Mouse (Mus musculus) gastrocnemius, postnatal 25 days (tissue): ENCODE measurements at regions not wholly inside any gene's neighbourhood (a gene's known extent, or its start where the extent isn't known, plus 50 kb on each side); places are given as distances from the start of the nearest gene placed in this dataset.

Experiments used
- microRNA-seq, 2 experiments: library from miRNA; unstranded; fragments of <30 nt; microRNA quantifications; one replicate each; pipeline ENCODE4 v1.2.0; 2021; ENCODE audit warnings: borderline replicate concordance in 2 of 2

Small RNA genes in the stretch of these regions (microRNA-seq; reads per million reads assigned to microRNA genes)
- 0 reads per million in 2 experiments for gene Gm23416
